Mouse (Mus musculus) kidney, postnatal 0 days (tissue): ENCODE data around the gene Arhgap10. TPM values are rescaled to one million over a fixed set of nuclear protein-coding genes. Genes with fewer than 3 reads are reported as not detected.

ENCODE experiments used
- ATAC-seq: fragments of 200-750 bp; cut with Nextera tagmentation; replicated peaks from 2 replicates; pipeline ENCODE4 v1.8.0; 2017; ENCODE audit warnings: low read depth, moderate number of reproducible peaks, moderate TSS enrichment, moderate library complexity; ENCODE audit not compliant: low FRiP score
- DNase-seq: peaks from one replicate; pipeline ENCODE4 v3.0.0-alpha.2; 2016; ENCODE audit warnings: low spot score
- H3K27ac ChIP-seq: fragments of 300-500 bp; sonication (generic); 2 replicates; pipeline ENCODE4 v1.5.1; 2014; ENCODE audit warnings: mild to moderate bottlenecking
- H3K27me3 ChIP-seq: fragments of 300-500 bp; sonication (generic); 2 replicates; pipeline ENCODE4 v1.6.1; 2014; ENCODE audit warnings: low read length, mixed read lengths; ENCODE audit not compliant: insufficient read depth
- H3K36me3 ChIP-seq: fragments of 300-500 bp; sonication (generic); 2 replicates; pipeline ENCODE4 v1.6.1; 2014; ENCODE audit warnings: low read length, mixed read lengths; ENCODE audit not compliant: insufficient read depth
- H3K4me1 ChIP-seq: fragments of 300-500 bp; sonication (generic); replicated peaks from 2 replicates; pipeline ENCODE4 v1.6.1; 2014; ENCODE audit warnings: antibody characterized with exemption, low read length, mixed read lengths; ENCODE audit not compliant: insufficient read depth
- H3K4me2 ChIP-seq: fragments of 300-500 bp; sonication (generic); 2 replicates; pipeline ENCODE4 v1.6.1; 2014; ENCODE audit warnings: mild to moderate bottlenecking, low read length, moderate library complexity, mixed read lengths
- H3K4me3 ChIP-seq: fragments of 300-500 bp; sonication (generic); replicated peaks from 2 replicates; pipeline ENCODE4 v1.5.1; 2014; ENCODE audit warnings: low read depth, low read length
- H3K9ac ChIP-seq: fragments of 300-500 bp; sonication (generic); 2 replicates; pipeline ENCODE4 v1.6.1; 2014; ENCODE audit warnings: low read depth, low read length
- H3K9me3 ChIP-seq: fragments of 300-500 bp; sonication (generic); replicated peaks from 2 replicates; pipeline ENCODE4 v1.6.1; 2016; ENCODE audit warnings: low read length, inconsistent platforms, mixed read lengths
- CTCF ChIP-seq: IDR thresholded peaks from 2 replicates; pipeline ENCODE4 v1.5.1; 2016; ENCODE audit warnings: antibody characterized with exemption, low read depth, mild to moderate bottlenecking, moderate library complexity
- WGBS: fragments of 180-500 bp; shearing (Covaris S2); extraction: QIAGEN DNeasy Blood & Tissue Kit; methylation state at CpG from one replicate; pipeline ENCODE4 v1.1.7; 2014; 5-methylcytosine and 5-hydroxymethylcytosine counted together
- polyA plus RNA-seq: library from polyadenylated mRNA; unstranded; fragments of >200 nt; fragmentation: Nextera tagmentation; extraction: Ambion mirVana; gene quantifications from 2 replicates; pipeline ENCODE4 v1.2.1, GENCODE M21; 2015

The Arhgap10 gene
- polyA plus RNA-seq, 1 experiment from 2014 or later = 26.6 TPM

- 56% methylated on average over 4 of the region's 4 CpGs for WGBS
- no peak for ATAC-seq
- H3K4me1 ChIP-seq = peaks cover 23% of the 10 kb centered on the region
Measured at GRCm38 (mm10) chr8:77433221-77433620, 84.5 kb downstream of the Arhgap10 start.

DNA sequence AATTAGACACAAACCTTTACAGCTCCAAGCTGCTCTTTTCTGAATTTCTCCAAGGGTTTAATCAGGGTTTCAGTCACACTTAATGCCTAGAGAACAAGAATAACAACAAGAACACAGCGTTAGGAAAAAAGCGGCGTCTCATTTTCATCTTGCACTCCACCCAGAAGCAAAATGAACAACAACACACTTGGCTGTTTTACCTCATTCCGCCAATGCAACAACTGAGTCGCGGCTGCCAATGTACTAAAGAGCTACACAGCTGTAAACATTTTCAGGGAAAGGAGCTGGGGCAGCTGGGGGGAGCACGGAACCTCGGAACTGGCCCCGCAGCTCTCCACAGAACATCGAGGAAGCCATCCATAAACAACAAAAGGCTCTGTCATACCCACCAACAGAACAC lies 85.0 kb downstream of the Arhgap10 start:
- no peak for TF ChIP-seq CTCF
- no peaks in the 10 kb centered on the region for H3K9me3 ChIP-seq
- peak overlapping the region; percentile 47 for H3K27ac ChIP-seq
- no peak for DNase-seq
- peaks cover 18% of the 10 kb centered on the region for H3K4me1 ChIP-seq
- no peak overlapping the region for H3K9ac ChIP-seq
- 0 out of 2 replicates have a peak, but pooled peaks cover 7% of the 10 kb centered on the region for H3K36me3 ChIP-seq
- no peak overlapping the region for H3K4me2 ChIP-seq
- H3K27me3 ChIP-seq = no peaks in the 10 kb centered on the region
- no peak overlapping the region for H3K4me3 ChIP-seq
- ATAC-seq = no peak
- 49% methylated on average over 10 of the region's 10 CpGs for WGBS

More at GRCm38 (mm10) chr8:77433221-77433620, 84.5 kb downstream of the Arhgap10 start:
- no peak overlapping the region for H3K4me3 ChIP-seq
- H3K9me3 ChIP-seq = no peaks in the 10 kb centered on the region
- no peak for TF ChIP-seq CTCF
- H3K4me2 ChIP-seq = no peak overlapping the region
- no peak overlapping the region for H3K9ac ChIP-seq
- H3K27me3 ChIP-seq = no peaks in the 10 kb centered on the region
- H3K36me3 ChIP-seq = 0 out of 2 replicates have a peak, but pooled peaks cover 7% of the 10 kb centered on the region
- H3K27ac ChIP-seq = peak overlapping the region; percentile 47
- no peak for DNase-seq

- H3K9me3 ChIP-seq = no peaks in the 10 kb centered on the region
- no peak for TF ChIP-seq CTCF
- no peak overlapping the region for H3K9ac ChIP-seq
- H3K36me3 ChIP-seq = 0 out of 2 replicates have a peak, but pooled peaks cover 7% of the 10 kb centered on the region
- no peak for DNase-seq
- H3K4me3 ChIP-seq = no peak overlapping the region
- WGBS = 80% methylated on average over 4 of the region's 4 CpGs
- H3K4me2 ChIP-seq = no peak overlapping the region
- 0 out of 2 replicates have a peak, but pooled peaks cover 3% of the 10 kb centered on the region for H3K4me1 ChIP-seq
- no peaks in the 10 kb centered on the region for H3K27me3 ChIP-seq
- H3K27ac ChIP-seq = no peak overlapping the region
- ATAC-seq = no peak
Measured at GRCm38 (mm10) chr8:77428420-77428819, 89.3 kb downstream of the Arhgap10 start.

DNA sequence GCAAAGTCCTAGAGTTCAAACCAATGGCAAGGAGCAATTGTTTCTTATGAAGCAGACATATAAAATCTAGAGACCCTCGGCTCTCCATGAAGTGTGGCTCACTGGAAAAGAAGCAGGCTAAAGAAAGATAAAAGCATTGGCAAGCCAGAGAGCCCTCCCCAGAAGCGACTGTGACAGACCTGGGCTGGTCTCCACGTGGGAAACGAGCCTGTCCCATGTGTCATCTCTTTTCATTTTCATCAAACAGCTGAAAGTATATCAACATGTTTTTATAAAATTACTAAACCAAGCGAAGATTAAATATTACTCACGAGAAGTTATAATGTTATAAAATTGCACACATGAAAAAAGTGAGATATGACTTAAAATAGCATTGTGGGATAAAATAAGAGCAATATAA lies 89.7 kb downstream of the Arhgap10 start:
- H3K27me3 ChIP-seq = no peaks in the 10 kb centered on the region
- H3K36me3 ChIP-seq = peaks cover 7% of the 10 kb centered on the region; the same call in 1 of the 2 replicates
- WGBS = 79% methylated on average over 6 of the region's 6 CpGs
- no peaks in the 10 kb centered on the region for H3K9me3 ChIP-seq
- H3K4me3 ChIP-seq = no peak overlapping the region
- DNase-seq (no peak), ATAC-seq (no peak)
- H3K4me2 ChIP-seq = no peak overlapping the region
- no peak overlapping the region for H3K27ac ChIP-seq
- no peak for TF ChIP-seq CTCF
- H3K9ac ChIP-seq = no peak overlapping the region
- 0 out of 2 replicates have a peak, but pooled peaks cover 3% of the 10 kb centered on the region for H3K4me1 ChIP-seq

- Histone ChIP-seq H3K4me3 (no peak overlapping the region), H3K36me3 (peaks cover 7% of the 10 kb centered on the region; the same call in 1 of the 2 replicates)
- WGBS = 85% methylated on average over 9 of the region's 9 CpGs
Measured at GRCm38 (mm10) chr8:77427438-77427837, 90.3 kb downstream of the Arhgap10 start.

DNA sequence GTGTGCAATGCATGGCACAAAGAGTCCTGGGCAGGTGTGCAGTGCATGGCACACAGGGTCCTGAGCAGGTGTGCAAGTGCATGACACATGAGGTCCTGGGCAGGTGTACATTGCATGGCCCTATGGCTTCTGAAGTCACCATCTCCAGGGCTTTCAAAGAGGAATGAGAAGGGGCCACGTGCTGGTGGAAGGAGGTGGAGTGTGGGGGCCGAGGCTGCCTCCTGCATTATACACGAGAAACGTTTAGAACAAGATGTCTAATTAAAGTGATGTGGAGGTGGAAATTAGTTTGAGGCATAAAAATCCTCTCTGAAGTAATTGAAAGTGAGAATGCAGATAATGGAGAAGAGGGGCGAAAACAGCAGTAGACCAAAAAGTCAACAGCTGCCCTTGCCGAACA lies 93.9 kb downstream of the Arhgap10 start:
- peaks cover 3% of the 10 kb centered on the region; the same call in 1 of the 2 replicates for H3K36me3 ChIP-seq
- ATAC-seq (no peak), DNase-seq (no peak)
- H3K27ac ChIP-seq = no peak overlapping the region
- no peak overlapping the region for H3K4me3 ChIP-seq
- H3K4me2 ChIP-seq = no peak overlapping the region
- WGBS = 69% methylated on average over 5 of the region's 6 CpGs
- no peak overlapping the region for H3K9ac ChIP-seq
- H3K9me3 ChIP-seq = no peaks in the 10 kb centered on the region
- TF ChIP-seq CTCF = no peak
- no peaks in the 10 kb centered on the region for H3K4me1 ChIP-seq
- H3K27me3 ChIP-seq = no peaks in the 10 kb centered on the region

More at GRCm38 (mm10) chr8:77427438-77427837, 90.3 kb downstream of the Arhgap10 start:
- H3K9ac ChIP-seq = no peak overlapping the region
- H3K27me3 ChIP-seq = no peaks in the 10 kb centered on the region
- no peak overlapping the region for H3K27ac ChIP-seq
- no peak for DNase-seq
- no peak for ATAC-seq
- no peaks in the 10 kb centered on the region for H3K9me3 ChIP-seq
- no peak overlapping the region for H3K4me2 ChIP-seq
- 0 out of 2 replicates have a peak, but pooled peaks cover 3% of the 10 kb centered on the region for H3K4me1 ChIP-seq
- TF ChIP-seq CTCF = no peak
